Mouse (Mus musculus) heart, adult 2 months (tissue): ENCODE measurements around the gene Otoa. TPM values are rescaled to one million over a fixed set of nuclear protein-coding genes. Genes with fewer than 3 reads are reported as not detected.

ENCODE experiments used
- DNase-seq, 2 experiments: peaks; one replicate each; pipeline ENCODE4 v3.0.0; 2021
- H3K27ac ChIP-seq: fragments of 200-600 bp; 2 replicates; pipeline ENCODE4 v1.8.1; 2022
- H3K27me3 ChIP-seq: fragments of 200-500 bp; 2 replicates; pipeline ENCODE4 v1.6.1; 2012; ENCODE audit warnings: mild to moderate bottlenecking, low read length, inconsistent platforms, mixed read lengths; ENCODE audit not compliant: control insufficient read depth, insufficient read depth
- H3K36me3 ChIP-seq: fragments of 200-500 bp; 2 replicates; pipeline ENCODE4 v1.6.1; 2012; ENCODE audit warnings: low read length, inconsistent platforms; ENCODE audit not compliant: control insufficient read depth, insufficient read depth
- H3K4me1 ChIP-seq: fragments of 200-500 bp; 2 replicates; pipeline ENCODE4 v1.6.1; 2011; ENCODE audit warnings: low read length; ENCODE audit not compliant: control insufficient read depth, insufficient read depth
- H3K4me3 ChIP-seq: fragments of 200-600 bp; 2 replicates; pipeline ENCODE4 v1.8.1; 2022
- H3K79me2 ChIP-seq: fragments of 200-500 bp; replicated peaks from 2 replicates; pipeline ENCODE4 v1.6.1; 2012; ENCODE audit warnings: mild to moderate bottlenecking, inconsistent platforms, low read length, moderate library complexity, mixed read lengths; ENCODE audit not compliant: control insufficient read depth, insufficient read depth
- H3K9ac ChIP-seq: fragments of 200-500 bp; 2 replicates; pipeline ENCODE4 v1.6.1; 2012; ENCODE audit warnings: low read depth, mild to moderate bottlenecking, control low read depth, inconsistent platforms, low read length, mixed read lengths
- CTCF ChIP-seq: fragments of 200-600 bp; IDR thresholded peaks from 2 replicates; pipeline ENCODE4 v1.8.1; 2022; ENCODE audit warnings: antibody characterized with exemption, mild to moderate bottlenecking, moderate library complexity
- EP300 ChIP-seq: fragments of 200-500 bp; IDR thresholded peaks from 2 replicates; pipeline ENCODE4 v1.6.1; 2011; ENCODE audit warnings: low read depth, low read length, control low read depth; ENCODE audit not compliant: insufficient read depth
- POLR2A ChIP-seq: fragments of 200-500 bp; IDR thresholded peaks from 2 replicates; pipeline ENCODE4 v1.6.1; 2011; ENCODE audit warnings: mild to moderate bottlenecking, low read depth, low read length, control low read depth; ENCODE audit not compliant: insufficient read depth
- WGBS: fragments of 180-500 bp; shearing (Covaris S2); methylation state at CpG from one replicate; pipeline ENCODE4 v1.1.7; 2018; 5-methylcytosine and 5-hydroxymethylcytosine counted together
- intact Hi-C: fragments of 180-260 bp; cut with DNase I; formaldehyde crosslinking; loops from one replicate; pipeline ENCODE4 v1.15.1; 2025
- polyA plus RNA-seq: library from polyadenylated mRNA; depleted of rRNA; stranded (reverse); fragments of >200 nt; gene quantifications from 2 replicates; pipeline ENCODE4 v1.2.3, GENCODE M21; 2012
- total RNA-seq, 2 experiments: library from RNA; stranded (reverse); gene quantifications; 2 replicates each; pipeline ENCODE4 v1.2.3; 2021

Gene Otoa
- total and polyA plus RNA-seq, 3 experiments, result 0.10 to 0.30 TPM; not detected in 1

DNA sequence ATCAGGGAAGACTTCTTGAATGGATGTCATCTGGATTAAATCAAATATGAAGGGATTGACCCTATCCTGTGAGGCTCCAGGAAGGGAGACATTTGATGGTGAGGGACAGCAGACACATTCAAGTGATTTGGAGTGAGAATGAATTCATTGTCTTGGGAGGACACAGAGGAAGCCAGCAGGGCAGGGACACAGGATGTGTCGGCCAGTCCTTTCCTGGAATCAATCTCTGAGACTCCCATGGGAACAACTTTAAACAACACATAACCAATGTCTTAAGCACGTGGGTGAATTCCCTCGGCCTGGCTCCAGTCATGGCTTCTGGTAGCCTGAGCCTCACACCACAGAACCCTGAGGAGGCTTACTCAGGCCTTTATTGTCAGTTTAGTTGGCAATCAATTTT is 26.4 kb downstream of the Otoa start:
- H3K4me3 ChIP-seq, result no peak overlapping the region
- peak in 1 of 2 experiments; percentile 53 for DNase-seq
- WGBS, result 30% methylated on average over 3 of the region's 3 CpGs

DNA sequence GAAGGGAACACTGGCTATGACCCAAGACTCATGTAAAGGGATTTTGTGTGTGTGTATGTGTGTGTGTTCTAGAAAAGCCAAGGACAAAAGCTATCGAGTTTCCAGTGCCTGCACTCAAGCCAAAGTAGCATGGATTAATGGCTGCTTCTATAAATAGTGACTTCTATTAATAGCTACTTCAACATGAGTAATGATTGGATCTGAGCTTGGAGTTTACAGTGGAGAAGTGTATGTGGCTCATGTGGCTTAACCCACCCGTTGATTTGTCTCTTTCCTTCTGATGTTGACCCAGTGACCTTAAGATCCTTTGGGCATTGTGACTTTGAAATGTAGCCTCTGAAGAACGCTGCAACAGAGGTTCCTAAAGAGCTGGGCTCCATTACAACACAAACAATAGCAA is 29.9 kb downstream of the Otoa start:
- DNase-seq, result no peak
- no peak overlapping the region for H3K9ac ChIP-seq
- peaks cover 6% of the 10 kb centered on the region for H3K36me3 ChIP-seq
- intact Hi-C loops, result no loop called here
- no peak for TF ChIP-seq EP300
- H3K27me3 ChIP-seq, result no peaks in the 10 kb centered on the region
- no peak overlapping the region for H3K4me3 ChIP-seq
- 4% methylated on average over 3 of the region's 3 CpGs for WGBS
- peaks cover 6% of the 10 kb centered on the region for H3K4me1 ChIP-seq
- no peaks in the 10 kb centered on the region for H3K79me2 ChIP-seq
- peak overlapping the region; percentile 48 for H3K27ac ChIP-seq

More for the DNA sequence above, 26.4 kb downstream of the Otoa start:
- TF ChIP-seq EP300 (peak; percentile 91), POLR2A (peak; percentile 23; the same call in 1 of the 2 replicates), CTCF (no peak)
- Histone ChIP-seq H3K27me3 (no peaks in the 10 kb centered on the region), H3K79me2 (no peaks in the 10 kb centered on the region), H3K4me1 (peaks cover 6% of the 10 kb centered on the region), H3K27ac (peak overlapping the region; percentile 29), H3K36me3 (peaks cover 6% of the 10 kb centered on the region), H3K9ac (no peak overlapping the region)
- intact Hi-C loops, result no loop called here

DNA sequence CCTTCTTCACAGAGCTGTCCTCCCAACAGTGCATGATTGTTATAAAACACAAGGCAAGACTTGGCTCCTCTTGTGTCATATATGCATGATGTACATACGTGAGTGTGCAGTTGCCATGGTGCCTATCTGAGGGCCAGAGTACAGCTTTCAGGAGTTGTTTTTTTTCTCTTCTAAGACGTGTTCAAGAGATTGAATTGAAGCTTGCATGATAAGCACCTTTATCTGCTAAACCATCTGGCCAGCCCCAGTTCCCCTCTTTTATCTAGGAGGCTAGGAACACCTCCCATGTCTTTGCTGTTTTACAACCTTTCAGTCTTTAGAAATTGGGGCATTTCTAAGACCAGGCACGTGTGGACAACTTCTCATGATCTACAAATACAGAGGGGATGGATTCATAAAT is 30.3 kb downstream of the Otoa start:
- intact Hi-C loops, result no loop called here
- no peaks in the 10 kb centered on the region for H3K79me2 ChIP-seq
- no peaks in the 10 kb centered on the region for H3K27me3 ChIP-seq
- peaks cover 6% of the 10 kb centered on the region for H3K36me3 ChIP-seq
- TF ChIP-seq EP300, result no peak
- TF ChIP-seq POLR2A, result no peak
- no peak for TF ChIP-seq CTCF
- no peak overlapping the region for H3K9ac ChIP-seq
- peak overlapping the region; percentile 48 for H3K27ac ChIP-seq
- peaks cover 6% of the 10 kb centered on the region for H3K4me1 ChIP-seq
- WGBS, result 48% methylated on average over 3 of the region's 3 CpGs
- no peak for DNase-seq
- H3K4me3 ChIP-seq, result no peak overlapping the region

DNA sequence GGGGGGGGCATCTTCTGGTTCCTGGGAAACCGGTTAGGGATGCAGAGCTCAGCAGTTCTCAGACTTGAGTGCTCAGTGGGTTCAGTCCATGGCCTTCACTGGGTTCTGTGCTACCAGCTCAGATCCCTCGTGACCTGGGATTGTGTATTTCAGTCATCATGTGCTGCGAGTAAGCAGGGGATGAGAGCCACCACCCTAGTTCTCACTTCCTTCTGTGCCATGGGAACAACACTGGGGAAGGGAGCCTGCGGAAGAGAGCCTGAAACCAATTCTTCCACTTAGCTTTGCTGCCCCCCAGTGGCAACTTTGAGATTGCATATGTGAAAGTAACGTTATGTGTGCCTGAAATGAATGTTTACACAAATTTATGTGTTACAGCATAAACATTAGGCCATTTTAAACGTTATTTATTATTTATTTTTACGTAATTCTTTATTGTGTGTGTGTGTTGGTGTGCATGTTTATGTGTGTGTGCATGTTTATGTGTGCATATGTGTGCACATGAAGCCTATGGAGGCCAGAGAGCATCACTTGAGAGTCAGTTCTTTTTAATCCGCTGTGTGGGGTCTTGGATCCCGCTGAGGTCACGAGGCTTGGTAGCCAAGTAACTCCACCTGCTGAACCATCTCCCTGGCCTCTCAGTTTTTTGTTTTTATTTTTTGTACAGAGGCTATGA is 38.8 kb downstream of the Otoa start:
- 11% methylated on average over 10 of the region's 10 CpGs for WGBS
- Histone ChIP-seq H3K36me3 (no peaks in the 10 kb centered on the region), H3K4me1 (peaks cover 2% of the 10 kb centered on the region), H3K27me3 (no peaks in the 10 kb centered on the region), H3K4me3 (no peak overlapping the region), H3K9ac (no peak overlapping the region), H3K79me2 (no peaks in the 10 kb centered on the region), H3K27ac (no peak overlapping the region)
- peak; percentile 95 for TF ChIP-seq CTCF
- no peak for TF ChIP-seq POLR2A
- peak; percentile 91 for TF ChIP-seq EP300
- DNase-seq, result peak; percentile 80 to 86
- intact Hi-C loops, result loop anchor here (1.0 to 2.0 kb wide), 3 partner anchors 42 to 277 kb away; partner anchors contain the start of gene Eef2k

DNA sequence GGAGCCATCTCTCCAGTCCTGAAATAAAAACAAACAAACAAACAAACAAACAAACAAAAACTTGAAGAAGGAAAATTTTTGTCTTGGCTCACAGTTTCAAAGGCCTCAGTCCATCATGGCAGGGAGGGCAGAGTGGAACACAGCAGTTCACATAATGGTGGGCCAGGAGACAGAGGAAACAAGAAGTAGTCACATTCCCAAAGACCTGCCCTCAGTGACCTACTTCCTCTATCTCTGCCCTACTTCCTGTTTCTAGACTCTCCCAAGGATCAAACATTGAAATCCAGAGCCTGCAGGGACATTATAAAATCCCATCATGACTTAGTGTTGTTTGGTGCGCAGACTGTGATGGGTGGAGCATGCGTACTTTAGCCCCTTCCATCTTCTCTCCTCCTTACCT is 49.4 kb downstream of the Otoa start:
- no peaks in the 10 kb centered on the region for H3K79me2 ChIP-seq
- intact Hi-C loops, result no loop called here
- 98% methylated on average over 2 of the region's 2 CpGs for WGBS

DNA sequence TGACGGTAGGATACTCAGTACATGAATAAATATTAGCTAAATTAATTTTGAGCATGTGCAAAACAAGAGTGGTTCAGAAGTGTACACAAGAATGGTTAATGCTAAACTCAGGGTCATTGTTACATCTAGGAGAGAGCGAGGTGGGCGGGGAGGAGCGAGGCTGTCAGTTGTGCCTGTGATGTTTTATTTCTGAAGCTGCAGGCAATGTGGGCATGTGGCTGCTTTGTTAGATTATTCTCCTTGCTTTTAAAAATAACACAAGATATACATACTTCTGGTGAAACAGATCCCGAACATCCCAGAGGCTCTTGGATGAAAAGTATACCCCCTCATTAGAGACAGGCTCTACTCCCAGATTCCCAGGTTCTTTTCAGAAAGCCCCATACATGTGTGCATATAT is 59.8 kb downstream of the Otoa start:
- H3K79me2 ChIP-seq, result no peaks in the 10 kb centered on the region
- no peak overlapping the region for H3K4me3 ChIP-seq
- H3K36me3 ChIP-seq, result no peaks in the 10 kb centered on the region
- intact Hi-C loops, result no loop called here
- 79% methylated on average over 5 of the region's 5 CpGs for WGBS
- H3K27me3 ChIP-seq, result no peaks in the 10 kb centered on the region
- DNase-seq, result no peak
- H3K9ac ChIP-seq, result no peak overlapping the region
- no peak overlapping the region for H3K27ac ChIP-seq
- TF ChIP-seq CTCF (no peak), EP300 (no peak), POLR2A (no peak)
- H3K4me1 ChIP-seq, result no peaks in the 10 kb centered on the region

More for the DNA sequence above, 49.4 kb downstream of the Otoa start:
- H3K4me3 ChIP-seq, result no peak overlapping the region
- no peaks in the 10 kb centered on the region for H3K36me3 ChIP-seq
- TF ChIP-seq EP300, result no peak
- TF ChIP-seq POLR2A, result no peak
- no peak for TF ChIP-seq CTCF
- H3K9ac ChIP-seq, result no peak overlapping the region
- no peaks in the 10 kb centered on the region for H3K27me3 ChIP-seq
- DNase-seq, result no peak
- no peaks in the 10 kb centered on the region for H3K4me1 ChIP-seq
- H3K27ac ChIP-seq, result no peak overlapping the region
